Mouse (Mus musculus) urinary bladder, adult 2 months (tissue): ENCODE measurements around the gene Kcnmb4. TPM values are rescaled to one million over a fixed set of nuclear protein-coding genes. Genes with fewer than 3 reads are reported as not detected.

Experiments
- DNase-seq: peaks from one replicate; pipeline ENCODE4 v3.0.0; 2022; ENCODE audit warnings: low spot score
- polyA plus RNA-seq: library from polyadenylated mRNA; depleted of rRNA; stranded (reverse); fragments of >200 nt; gene quantifications from 2 replicates; pipeline ENCODE4 v1.2.3, GENCODE M21; 2012; rRNA removed

The Kcnmb4 gene
- polyA plus RNA-seq, 1 experiment, result 3.9 TPM

- no peak for DNase-seq
These were observed 70.8 kb downstream of the Kcnmb4 start for GRCm38 (mm10) chr10:116402742-116403425.

- no peak for DNase-seq
These were observed 75.7 kb downstream of the Kcnmb4 start for GRCm38 (mm10) chr10:116397973-116398372.

GRCm38 (mm10) chr10:116397573-116397972 lies 76.1 kb downstream of the Kcnmb4 start:
- no peak for DNase-seq

- no peak for DNase-seq
These were observed 76.7 kb downstream of the Kcnmb4 start for GRCm38 (mm10) chr10:116396966-116397365.

GRCm38 (mm10) chr10:116396279-116396678 lies 77.4 kb downstream of the Kcnmb4 start:
- DNase-seq, result no peak

- DNase-seq, result no peak
These were observed 79.1 kb downstream of the Kcnmb4 start for GRCm38 (mm10) chr10:116394585-116394984.

GRCm38 (mm10) chr10:116393790-116394475 lies 79.7 kb downstream of the Kcnmb4 start:
- DNase-seq, result no peak

GRCm38 (mm10) chr10:116388840-116389239 lies 84.8 kb downstream of the Kcnmb4 start:
- DNase-seq, result no peak

GRCm38 (mm10) chr10:116386391-116386885 lies 87.2 kb downstream of the Kcnmb4 start:
- DNase-seq, result no peak

GRCm38 (mm10) chr10:116384401-116384800 lies 89.3 kb downstream of the Kcnmb4 start:
- DNase-seq, result no peak

- no peak for DNase-seq
These were observed 90.6 kb downstream of the Kcnmb4 start for GRCm38 (mm10) chr10:116382826-116383685.

- DNase-seq, result no peak
These were observed 96.8 kb downstream of the Kcnmb4 start for GRCm38 (mm10) chr10:116376853-116377252.

- no peak for DNase-seq
These were observed 99.6 kb downstream of the Kcnmb4 start for GRCm38 (mm10) chr10:116374111-116374510.

GRCm38 (mm10) chr10:116370991-116371725 lies 102.5 kb downstream of the Kcnmb4 start:
- no peak for DNase-seq

Other genes with a start within 250 kb of the Kcnmb4 start
- gene Ptprb, start 198.4 kb downstream of the Kcnmb4 start, polyA plus RNA-seq, result 9.5 and 14.5 TPM in 2 replicates
- gene Cnot2, start 107.6 kb upstream of the Kcnmb4 start, polyA plus RNA-seq, result 59.3 and 60.0 TPM in 2 replicates